Mouse (Mus musculus) heart, embryonic 10.5 days (tissue): ENCODE measurements at regions not wholly inside any gene's neighbourhood (a gene's known extent, or its start where the extent isn't known, plus 50 kb on each side); places are given as distances from the start of the nearest gene placed in this dataset.

ENCODE experiments used
- DNase-seq: peaks from one replicate; pipeline ENCODE4 v3.0.0-alpha.2; 2017; ENCODE audit warnings: low spot score
- H3K27ac ChIP-seq: fragments of 300-500 bp; sonication (generic); 2 replicates; pipeline ENCODE4 v1.5.1; 2016; ENCODE audit warnings: mild to moderate bottlenecking
- H3K27me3 ChIP-seq: fragments of 300-500 bp; sonication (generic); 2 replicates; pipeline ENCODE4 v1.6.1; 2016; ENCODE audit warnings: mild to moderate bottlenecking; ENCODE audit not compliant: poor library complexity, insufficient read depth, severe bottlenecking
- H3K36me3 ChIP-seq: fragments of 300-500 bp; sonication (generic); 2 replicates; pipeline ENCODE4 v1.6.1; 2016; ENCODE audit warnings: mild to moderate bottlenecking, moderate library complexity
- H3K4me1 ChIP-seq: fragments of 300-500 bp; sonication (generic); 2 replicates; pipeline ENCODE4 v1.6.1; 2016; ENCODE audit warnings: mild to moderate bottlenecking
- H3K4me3 ChIP-seq: fragments of 300-500 bp; sonication (generic); 2 replicates; pipeline ENCODE4 v1.5.1; 2016; ENCODE audit warnings: mild to moderate bottlenecking, moderate library complexity
- H3K9me3 ChIP-seq: fragments of 300-500 bp; sonication (generic); 2 replicates; pipeline ENCODE4 v1.6.1; 2016; ENCODE audit warnings: mild to moderate bottlenecking, moderate library complexity
- WGBS: fragments of 180-500 bp; shearing (Covaris S2); methylation state at CpG from one replicate; pipeline ENCODE4 v1.1.7; 2016; 5-methylcytosine and 5-hydroxymethylcytosine counted together

- H3K27me3 ChIP-seq, result peaks cover 15% of the 10 kb centered on the region
- DNase-seq, result no peak
- no peaks in the 10 kb centered on the region for H3K36me3 ChIP-seq
- 75% methylated on average over 5 of the region's 5 CpGs for WGBS
- no peak overlapping the region for H3K4me3 ChIP-seq
- no peak overlapping the region for H3K27ac ChIP-seq
- no peaks in the 10 kb centered on the region for H3K9me3 ChIP-seq
- H3K4me1 ChIP-seq, result no peaks in the 10 kb centered on the region
These were observed 63.6 kb downstream of the Hif1an start for GRCm38 (mm10) chr19:44626261-44626660.

- Histone ChIP-seq H3K4me3 (no peak overlapping the region), H3K9me3 (no peaks in the 10 kb centered on the region), H3K27ac (no peak overlapping the region), H3K36me3 (no peaks in the 10 kb centered on the region), H3K4me1 (no peaks in the 10 kb centered on the region), H3K27me3 (peaks cover 44% of the 10 kb centered on the region)
- WGBS, result 60% methylated on average over 7 of the region's 7 CpGs
- no peak for DNase-seq
These were observed 67.1 kb downstream of the Hif1an start for GRCm38 (mm10) chr19:44629705-44630104.

DNA sequence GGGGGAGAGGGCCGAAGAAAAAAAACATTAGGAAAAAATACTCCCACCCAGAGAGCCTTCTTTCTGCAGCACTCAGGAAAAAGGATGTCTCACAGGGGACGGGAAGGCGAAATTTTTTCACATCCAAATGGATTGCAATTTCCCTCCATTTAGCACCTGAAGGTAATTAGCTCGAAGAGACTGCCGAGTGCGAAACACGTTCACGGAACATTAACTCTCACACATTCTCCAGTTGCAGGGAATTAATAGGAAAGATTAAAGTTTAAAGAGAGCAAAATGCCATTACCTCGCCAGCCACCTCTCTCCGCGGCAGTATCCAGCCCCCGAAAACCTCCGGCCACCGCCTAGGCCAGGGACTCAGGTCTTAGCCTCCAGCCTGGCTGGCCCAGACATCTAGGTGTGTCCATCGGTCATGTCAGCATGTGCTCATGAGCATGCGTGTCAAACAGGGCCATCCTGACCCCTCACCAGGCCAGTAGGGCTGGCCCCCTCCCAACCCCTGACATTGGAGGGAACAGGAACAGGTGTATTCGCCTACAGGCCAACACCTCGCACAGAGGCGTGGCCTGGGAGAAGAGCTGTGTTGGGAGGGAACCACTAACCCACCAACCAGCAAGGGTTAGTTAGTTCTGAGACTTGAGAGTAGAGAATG lies 68.8 kb downstream of the Hif1an start:
- H3K27me3 ChIP-seq, result peaks cover 51% of the 10 kb centered on the region
- no peaks in the 10 kb centered on the region for H3K4me1 ChIP-seq
- no peak for DNase-seq
- no peak overlapping the region for H3K27ac ChIP-seq
- no peaks in the 10 kb centered on the region for H3K9me3 ChIP-seq
- no peak overlapping the region for H3K4me3 ChIP-seq
- 67% methylated on average over 19 of the region's 19 CpGs for WGBS
- no peaks in the 10 kb centered on the region for H3K36me3 ChIP-seq

GRCm38 (mm10) chr19:44637145-44637719 lies 74.6 kb downstream of the Hif1an start:
- peaks cover 15% of the 10 kb centered on the region for H3K4me1 ChIP-seq
- peaks cover 89% of the 10 kb centered on the region for H3K27me3 ChIP-seq
- H3K36me3 ChIP-seq, result no peaks in the 10 kb centered on the region
- H3K9me3 ChIP-seq, result no peaks in the 10 kb centered on the region
- H3K4me3 ChIP-seq, result no peak overlapping the region
- no peak for DNase-seq
- no peak overlapping the region for H3K27ac ChIP-seq
- 61% methylated on average over 9 of the region's 9 CpGs for WGBS

GRCm38 (mm10) chr19:44640021-44640420 lies 77.4 kb downstream of the Hif1an start:
- Histone ChIP-seq H3K9me3 (no peaks in the 10 kb centered on the region), H3K4me1 (peaks cover 15% of the 10 kb centered on the region), H3K27me3 (peaks cover 92% of the 10 kb centered on the region), H3K36me3 (no peaks in the 10 kb centered on the region), H3K4me3 (peak overlapping the region; percentile 51), H3K27ac (peak overlapping the region; percentile 9)
- WGBS, result under 1% methylated on average over 26 of the region's 26 CpGs
- DNase-seq, result no peak

- Histone ChIP-seq H3K36me3 (no peaks in the 10 kb centered on the region), H3K4me1 (peaks cover 15% of the 10 kb centered on the region), H3K27me3 (peaks cover 91% of the 10 kb centered on the region), H3K27ac (no peak overlapping the region), H3K4me3 (peak overlapping the region; percentile 51), H3K9me3 (no peaks in the 10 kb centered on the region)
- WGBS, result 0% methylated on average over 1 of the region's 1 CpGs
- no peak for DNase-seq
These were observed 77.9 kb downstream of the Hif1an start for GRCm38 (mm10) chr19:44640551-44640950.

DNA sequence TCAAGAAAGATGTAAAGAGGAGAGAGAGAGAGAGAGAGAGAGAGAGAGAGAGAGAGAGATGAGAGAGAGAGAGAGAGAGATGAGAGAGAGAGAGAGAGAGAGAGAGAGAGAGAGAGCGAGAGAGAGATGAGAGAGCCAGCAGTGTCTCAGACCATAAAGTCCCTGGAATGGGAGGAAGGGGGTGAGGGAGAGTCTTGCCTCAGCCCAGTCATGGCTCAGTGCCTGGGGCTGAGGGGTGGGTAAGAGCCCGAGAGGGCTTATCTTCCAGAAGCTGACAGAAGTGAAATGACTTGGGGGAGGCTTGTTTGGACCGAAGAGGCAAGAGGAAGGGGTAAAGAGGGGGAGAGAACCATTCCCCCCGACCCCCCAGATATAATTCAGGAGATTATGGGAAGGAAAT lies 79.6 kb downstream of the Hif1an start:
- no peak for DNase-seq
- Histone ChIP-seq H3K4me1 (peaks cover 15% of the 10 kb centered on the region), H3K36me3 (no peaks in the 10 kb centered on the region), H3K27me3 (peaks cover 97% of the 10 kb centered on the region), H3K9me3 (no peaks in the 10 kb centered on the region), H3K4me3 (no peak overlapping the region), H3K27ac (no peak overlapping the region)
- WGBS, result 50% methylated on average over 4 of the region's 4 CpGs

GRCm38 (mm10) chr19:44644376-44644775 lies 81.7 kb downstream of the Hif1an start:
- WGBS, result 62% methylated on average over 3 of the region's 3 CpGs
- DNase-seq, result no peak
- H3K4me1 ChIP-seq, result peaks cover 15% of the 10 kb centered on the region
- H3K27me3 ChIP-seq, result peaks cover 96% of the 10 kb centered on the region
- no peaks in the 10 kb centered on the region for H3K9me3 ChIP-seq
- no peak overlapping the region for H3K27ac ChIP-seq
- no peaks in the 10 kb centered on the region for H3K36me3 ChIP-seq
- no peak overlapping the region for H3K4me3 ChIP-seq

DNA sequence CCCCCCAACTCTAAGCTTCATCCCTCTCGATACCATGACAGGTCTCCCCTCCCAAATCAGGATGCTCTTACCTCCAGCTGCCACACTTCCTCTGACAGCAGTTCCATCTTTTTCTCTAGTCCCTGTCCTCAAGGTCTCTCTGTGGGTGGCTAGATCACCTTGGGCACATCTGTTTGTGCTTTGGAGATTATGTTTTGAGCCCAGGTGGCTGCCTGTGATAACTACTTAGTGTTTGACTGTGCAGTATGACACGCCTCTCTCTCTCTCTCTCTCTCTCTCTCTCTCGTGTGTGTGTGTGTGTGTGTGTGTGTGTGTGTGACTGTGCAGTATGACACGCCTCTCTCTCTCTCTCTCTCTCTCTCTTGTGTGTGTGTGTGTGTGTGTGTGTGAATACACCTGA lies 82.3 kb downstream of the Hif1an start:
- H3K4me3 ChIP-seq, result no peak overlapping the region
- whole genome bisulfite sequencing, result 62% methylated on average over 4 of the region's 4 CpGs
- H3K4me1 ChIP-seq, result peaks cover 11% of the 10 kb centered on the region
- no peaks in the 10 kb centered on the region for H3K36me3 ChIP-seq
- peaks cover 96% of the 10 kb centered on the region for H3K27me3 ChIP-seq
- H3K9me3 ChIP-seq, result no peaks in the 10 kb centered on the region
- no peak overlapping the region for H3K27ac ChIP-seq
- no peak for DNase-seq

DNA sequence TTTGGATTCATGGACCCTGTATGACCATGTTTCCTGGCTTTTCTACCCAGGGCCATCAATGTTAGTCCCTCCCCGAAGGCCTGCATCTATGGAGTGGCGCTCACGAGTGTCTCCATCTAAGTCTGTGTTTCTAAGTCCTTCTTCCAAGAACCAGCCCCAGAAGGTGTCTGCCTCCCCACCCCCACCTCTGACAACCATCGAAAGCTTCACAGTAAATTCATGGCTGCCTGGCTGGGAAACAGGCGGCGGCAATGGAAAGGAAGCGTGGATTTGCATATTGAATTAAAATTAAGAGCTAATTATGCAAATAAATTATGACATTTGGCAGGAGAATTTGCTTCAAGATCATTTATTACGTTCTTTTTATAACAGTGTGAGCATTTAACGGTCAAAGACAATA lies 83.9 kb downstream of the Hif1an start:
- Histone ChIP-seq H3K4me3 (no peak overlapping the region), H3K9me3 (no peaks in the 10 kb centered on the region), H3K4me1 (no peaks in the 10 kb centered on the region), H3K36me3 (no peaks in the 10 kb centered on the region), H3K27ac (no peak overlapping the region), H3K27me3 (peaks cover 96% of the 10 kb centered on the region)
- no peak for DNase-seq
- WGBS, result 61% methylated on average over 9 of the region's 9 CpGs

GRCm38 (mm10) chr19:44649206-44649605 lies 86.6 kb downstream of the Hif1an start:
- no peak overlapping the region for H3K27ac ChIP-seq
- peaks cover 93% of the 10 kb centered on the region for H3K27me3 ChIP-seq
- no peaks in the 10 kb centered on the region for H3K36me3 ChIP-seq
- H3K4me1 ChIP-seq, result no peaks in the 10 kb centered on the region
- H3K4me3 ChIP-seq, result no peak overlapping the region
- H3K9me3 ChIP-seq, result no peaks in the 10 kb centered on the region
- no peak for DNase-seq
- WGBS, result 65% methylated on average over 7 of the region's 7 CpGs

GRCm38 (mm10) chr19:44650841-44651240 lies 88.2 kb downstream of the Hif1an start:
- Histone ChIP-seq H3K9me3 (no peaks in the 10 kb centered on the region), H3K27ac (no peak overlapping the region), H3K36me3 (no peaks in the 10 kb centered on the region), H3K4me1 (peaks cover 4% of the 10 kb centered on the region; the same call in 1 of the 2 replicates), H3K4me3 (no peak overlapping the region), H3K27me3 (peaks cover 95% of the 10 kb centered on the region)
- 33% methylated on average over 2 of the region's 2 CpGs for WGBS
- no peak for DNase-seq

GRCm38 (mm10) chr19:44651605-44652004 lies 89.0 kb downstream of the Hif1an start:
- Histone ChIP-seq H3K4me1 (peaks cover 4% of the 10 kb centered on the region; the same call in 1 of the 2 replicates), H3K27ac (no peak overlapping the region), H3K9me3 (no peaks in the 10 kb centered on the region), H3K36me3 (no peaks in the 10 kb centered on the region), H3K4me3 (no peak overlapping the region), H3K27me3 (peaks cover 95% of the 10 kb centered on the region)
- DNase-seq, result no peak
- 3% methylated on average over 4 of the region's 4 CpGs for WGBS

GRCm38 (mm10) chr19:44655719-44656118 lies 93.1 kb downstream of the Hif1an start:
- WGBS, result 5% methylated on average over 6 of the region's 6 CpGs

More at GRCm38 (mm10) chr19:44655719-44656118, 93.1 kb downstream of the Hif1an start:
- Histone ChIP-seq H3K4me1 (peaks cover 9% of the 10 kb centered on the region; the same call in 1 of the 2 replicates), H3K27me3 (peaks cover 90% of the 10 kb centered on the region), H3K27ac (no peak overlapping the region), H3K36me3 (no peaks in the 10 kb centered on the region), H3K4me3 (no peak overlapping the region), H3K9me3 (no peaks in the 10 kb centered on the region)
- peak; percentile 82 for DNase-seq
